Mouse (Mus musculus) frontal cortex, postnatal 25 days (tissue): ENCODE data around the gene Atp6v0a1.

Experiments used
- DNase-seq, 2 experiments: peaks; one replicate each; pipeline ENCODE4 v3.0.0; 2022; ENCODE audit warnings: low spot score in 2 of 2

Gene Atp6v0a1

DNA sequence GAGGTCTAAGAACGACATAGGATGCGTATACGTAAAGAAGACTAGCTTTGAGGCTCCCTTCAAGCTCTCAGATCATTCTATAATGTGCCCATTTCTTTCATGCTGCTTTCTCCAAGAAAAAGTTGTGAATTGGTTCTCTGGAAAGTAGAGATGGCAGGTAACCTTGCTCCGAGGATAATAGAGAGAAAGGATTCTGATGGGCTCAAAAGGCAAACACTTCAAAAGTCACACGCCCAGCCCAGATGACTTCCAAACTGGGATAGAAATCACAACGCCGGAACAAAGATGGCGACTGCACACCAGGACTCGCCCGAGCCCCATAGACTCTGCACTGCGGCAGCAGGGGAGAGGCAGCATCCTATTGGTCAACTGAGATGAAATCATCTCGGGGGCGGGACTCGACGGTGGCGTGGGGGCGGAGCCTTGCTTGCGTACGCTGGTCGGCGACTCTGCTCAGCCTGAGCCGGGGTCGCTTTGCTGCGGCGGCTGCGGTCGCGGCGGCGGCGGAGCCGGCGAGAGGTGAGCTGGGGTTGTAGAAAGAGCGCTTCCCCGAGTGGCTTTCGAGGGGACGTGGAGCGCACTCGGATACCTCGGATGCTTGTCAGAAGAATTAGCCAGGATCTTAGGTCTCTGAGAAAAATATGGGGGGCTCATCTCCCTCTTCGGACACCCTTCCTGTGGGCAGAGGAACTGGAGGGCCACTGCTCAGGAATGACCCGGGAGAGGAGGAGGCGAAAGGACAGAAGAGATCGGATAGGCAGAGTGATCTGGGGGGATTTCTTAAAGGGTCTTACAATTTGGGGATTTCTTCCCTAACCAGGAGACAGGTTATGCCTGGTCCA lies at the start of gene Atp6v0a1:
Gene Atp6v0a1, plus strand, starts transcription at position 407 of the 842 bp plus-strand sequence.
- peak; percentile 95 for DNase-seq

GRCm38 (mm10) chr11:100959464-100959810 lies 49.8 kb upstream of the Atp6v0a1 start:
- peak; percentile 37 to 53 for DNase-seq

DNA sequence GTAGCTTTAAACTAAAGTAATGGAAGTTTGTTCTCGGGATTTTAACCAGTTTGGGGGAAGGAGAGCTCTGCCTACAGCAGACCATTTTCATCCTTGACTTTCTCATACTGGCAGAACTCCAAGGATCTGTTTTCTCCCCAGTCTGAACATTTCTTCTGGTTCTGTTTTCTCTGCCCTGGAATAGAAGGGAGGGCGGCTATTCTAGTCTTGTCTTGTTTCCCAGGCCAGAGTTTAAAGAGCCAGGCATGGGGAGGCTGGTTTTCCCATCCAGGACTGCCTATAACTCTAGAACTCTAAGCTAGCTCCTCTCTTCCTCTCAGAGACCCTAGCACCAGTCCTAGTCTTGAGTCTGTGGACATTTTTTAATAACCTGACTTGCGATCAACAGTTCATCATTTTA lies 49.4 kb upstream of the Atp6v0a1 start:
- DNase-seq, result no peak

DNA sequence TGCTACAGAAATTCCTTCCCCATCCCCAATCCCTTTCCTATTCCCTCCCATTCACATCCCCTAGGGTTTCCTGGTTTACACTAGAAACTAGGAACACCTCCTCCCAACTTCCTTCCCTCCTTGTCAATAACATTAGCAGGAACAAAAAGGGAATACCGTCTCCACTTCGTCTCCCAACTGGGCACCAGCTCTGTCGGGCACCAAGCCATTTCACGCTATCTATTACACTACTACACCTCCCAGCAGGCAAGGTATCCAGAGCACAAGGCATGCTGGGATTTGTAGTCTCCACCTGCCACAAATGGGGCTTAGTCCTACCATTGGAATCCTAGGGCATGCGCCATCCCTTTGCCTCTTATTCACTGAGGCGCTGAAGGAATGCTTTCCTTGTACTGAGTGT lies 48.7 kb upstream of the Atp6v0a1 start:
- DNase-seq, result no peak

DNA sequence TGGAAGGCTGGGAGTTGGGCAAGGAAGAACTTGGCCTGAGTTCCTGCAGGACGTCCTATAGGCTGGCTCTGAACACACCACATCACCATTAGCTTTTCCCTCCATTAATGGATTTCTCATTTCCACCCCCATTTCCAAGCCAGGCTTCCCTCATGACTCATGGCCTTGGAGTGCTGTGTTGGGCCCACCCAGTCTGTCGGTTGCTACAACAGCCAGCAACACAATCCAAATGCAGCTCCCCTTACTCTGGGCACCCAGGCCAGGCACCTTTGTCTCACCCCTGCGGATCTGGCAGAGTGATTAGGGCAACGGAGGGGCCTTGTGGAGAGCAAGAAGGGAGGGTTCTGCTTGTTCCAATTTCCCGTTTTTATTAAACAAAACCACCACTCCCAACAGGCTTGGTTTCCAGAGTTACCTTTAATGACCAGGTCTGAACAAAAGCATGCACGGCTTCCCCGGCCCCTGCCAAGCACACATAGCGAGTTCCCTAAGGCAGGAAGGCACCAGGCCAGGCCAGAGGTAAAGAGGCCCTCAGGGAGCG lies 46.8 kb upstream of the Atp6v0a1 start:
- DNase-seq, result no peak

GRCm38 (mm10) chr11:100963647-100964046 lies 45.6 kb upstream of the Atp6v0a1 start:
- no peak for DNase-seq

GRCm38 (mm10) chr11:100964180-100964579 lies 45.1 kb upstream of the Atp6v0a1 start:
- DNase-seq, result no peak

DNA sequence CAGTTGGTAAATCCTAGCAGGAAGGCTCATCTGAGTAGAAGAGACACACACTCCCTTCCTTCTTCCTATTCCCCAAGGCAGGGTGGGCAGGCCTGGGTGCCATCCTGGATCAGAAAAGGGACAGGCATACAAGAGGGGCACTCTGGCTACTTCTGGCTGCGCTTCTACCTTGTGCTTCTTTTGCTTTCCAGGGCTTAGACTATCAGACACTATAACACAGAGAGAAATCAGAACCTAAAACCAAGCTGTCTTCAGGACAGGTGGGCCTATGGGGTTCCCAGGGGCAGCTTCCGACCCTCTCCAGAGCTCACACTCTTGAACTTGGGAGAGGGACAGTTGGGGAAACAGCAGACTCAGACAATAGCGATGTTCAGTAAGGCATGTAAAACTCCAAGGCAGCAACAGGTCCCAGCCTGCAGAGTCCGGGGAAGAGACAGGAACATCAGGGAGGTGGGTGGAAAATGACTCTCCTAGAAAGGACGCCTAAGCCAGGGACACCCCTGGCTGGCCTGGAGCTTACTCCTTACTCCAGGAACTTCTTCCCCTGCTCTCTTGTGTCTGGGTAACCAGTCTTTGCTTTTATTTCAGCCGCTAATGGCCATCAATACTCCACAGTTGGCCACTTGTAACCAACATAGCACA lies 44.2 kb upstream of the Atp6v0a1 start:
- no peak for DNase-seq

- DNase-seq, result no peak
Measured at GRCm38 (mm10) chr11:100965760-100966159, 43.5 kb upstream of the Atp6v0a1 start.

- DNase-seq, result no peak
Measured at GRCm38 (mm10) chr11:100967376-100967775, 41.9 kb upstream of the Atp6v0a1 start.

- no peak for DNase-seq
Measured at GRCm38 (mm10) chr11:100967881-100968420, 41.3 kb upstream of the Atp6v0a1 start.

DNA sequence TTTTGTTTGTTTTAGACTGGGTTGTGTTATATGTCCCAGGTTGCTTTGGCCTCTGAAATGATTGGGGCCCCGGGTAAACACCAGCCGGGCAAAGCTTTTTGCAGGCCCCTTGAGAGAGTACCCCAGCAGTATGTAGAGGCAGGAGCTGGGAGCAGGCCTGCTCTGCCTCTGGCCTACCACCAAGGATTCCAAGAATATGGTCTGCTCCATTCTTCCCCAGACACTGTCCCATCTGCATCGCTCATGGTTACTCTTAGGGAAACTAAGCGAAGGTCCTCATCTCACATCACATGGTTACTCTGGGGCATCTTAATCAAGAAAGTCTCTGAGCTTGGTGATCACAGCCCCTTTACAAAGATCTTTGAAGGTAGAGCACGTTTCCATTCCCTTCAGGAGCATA lies 40.8 kb upstream of the Atp6v0a1 start:
- DNase-seq, result no peak

GRCm38 (mm10) chr11:100969189-100969743 lies 40.0 kb upstream of the Atp6v0a1 start:
- DNase-seq, result no peak

GRCm38 (mm10) chr11:100969744-100970556 lies 39.3 kb upstream of the Atp6v0a1 start:
- DNase-seq, result no peak

DNA sequence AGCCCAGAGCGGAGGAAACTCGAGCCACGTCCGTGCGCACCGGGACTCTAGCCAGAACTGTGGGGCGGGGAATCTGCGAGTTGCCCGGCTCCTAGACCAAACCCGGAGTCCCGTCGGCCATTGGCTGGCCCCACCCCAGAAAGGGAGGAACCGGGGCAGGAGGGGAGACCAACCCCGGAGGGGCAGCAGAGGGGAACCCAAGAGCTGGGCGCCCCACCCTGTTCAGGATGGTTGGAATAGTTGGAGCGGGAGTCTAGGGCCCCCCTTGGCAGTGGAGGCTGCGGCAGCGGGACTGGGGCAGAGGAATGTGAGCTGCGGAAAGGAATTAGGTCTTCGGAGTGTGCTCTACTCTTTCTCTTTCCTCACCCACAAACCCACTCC lies 38.7 kb upstream of the Atp6v0a1 start, which contains the start of gene Cavin1:
Gene Cavin1, minus strand, starts transcription at position 331 of the 381 bp plus-strand sequence.
- no peak for DNase-seq

DNA sequence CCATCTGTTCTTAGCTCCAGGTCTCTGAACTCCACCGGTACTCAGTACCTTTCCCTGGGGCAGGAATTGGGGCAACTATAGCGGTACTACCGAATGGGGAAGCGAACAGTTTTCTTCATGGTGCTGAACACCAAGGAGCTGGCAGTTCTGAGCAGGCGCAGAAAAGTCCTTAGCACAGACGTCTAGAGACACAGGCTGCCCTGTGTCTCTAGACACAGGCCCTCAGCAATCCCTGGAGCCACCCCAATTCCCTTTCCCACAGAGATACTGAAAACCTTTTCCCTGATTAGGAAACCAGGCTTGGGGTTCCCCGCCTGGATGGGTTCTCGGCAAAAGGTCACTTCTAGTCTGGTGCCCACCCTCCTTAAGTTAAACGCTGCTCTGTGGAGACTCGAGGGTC lies 37.8 kb upstream of the Atp6v0a1 start:
- no peak for DNase-seq

DNA sequence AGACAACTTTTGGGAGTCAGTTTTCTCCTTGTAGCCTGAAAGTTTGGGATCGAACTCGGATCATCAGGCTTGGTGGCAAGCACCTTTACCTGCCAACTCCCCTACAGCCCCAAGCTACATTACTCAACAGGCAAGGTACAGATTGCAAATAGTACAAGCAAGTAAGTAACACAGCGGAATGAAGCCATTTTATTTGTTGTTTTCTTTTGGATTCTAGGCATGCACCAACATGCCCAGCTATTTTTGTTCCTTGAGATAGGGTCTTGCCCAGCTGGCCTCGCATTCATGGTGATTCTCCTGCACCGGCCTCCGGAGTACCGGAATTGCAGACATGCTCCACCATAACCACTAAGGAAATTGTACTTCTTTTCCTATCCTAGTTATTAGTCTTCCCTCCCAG lies 36.0 kb upstream of the Atp6v0a1 start:
- no peak for DNase-seq

- DNase-seq, result no peak
Measured at GRCm38 (mm10) chr11:100974381-100974970, 34.8 kb upstream of the Atp6v0a1 start.

DNA sequence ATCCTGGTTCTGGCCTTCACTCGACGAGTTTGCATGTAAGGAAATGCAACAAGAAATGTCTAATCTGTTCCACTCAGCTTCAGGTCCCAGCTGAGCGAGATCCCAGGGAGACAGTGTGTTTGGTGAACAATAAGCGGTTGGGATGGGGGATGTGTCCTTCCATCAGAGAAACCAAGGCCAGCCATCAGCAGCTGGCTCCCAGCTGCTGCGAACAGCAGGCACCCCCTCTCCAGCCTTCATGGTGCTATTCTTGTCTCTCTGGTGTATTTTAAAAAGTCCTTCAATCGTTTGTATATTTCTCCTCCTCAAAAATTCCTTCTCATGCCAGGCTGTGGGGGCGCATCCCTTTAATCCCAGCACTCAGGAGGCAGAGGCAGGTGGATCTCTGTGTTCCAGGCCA lies 34.0 kb upstream of the Atp6v0a1 start:
- no peak for DNase-seq

DNA sequence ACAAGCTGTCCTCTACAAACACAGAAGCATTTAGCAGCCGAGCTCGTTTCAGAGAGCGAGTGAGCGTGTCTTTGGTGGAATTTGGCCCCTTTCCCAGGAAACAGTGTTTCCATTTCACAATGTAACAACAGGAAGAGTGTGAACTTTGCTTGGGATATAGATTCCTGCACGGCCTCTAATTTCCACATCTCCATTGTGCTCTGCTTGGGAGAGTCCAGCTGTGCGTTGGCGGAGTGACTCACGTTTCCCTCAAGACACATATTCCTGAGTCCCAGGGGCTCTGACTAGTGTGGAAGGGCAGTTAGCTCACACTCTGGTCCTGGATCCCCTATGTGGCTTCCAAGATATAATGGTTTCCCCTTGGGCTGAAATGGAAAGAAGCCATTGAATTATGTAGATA lies 29.4 kb upstream of the Atp6v0a1 start:
- DNase-seq, result no peak

GRCm38 (mm10) chr11:100980438-100980837 lies 28.8 kb upstream of the Atp6v0a1 start:
- no peak for DNase-seq
